ENCODE assay signal across 17 mouse cellular contexts in the genomic region with DNA sequence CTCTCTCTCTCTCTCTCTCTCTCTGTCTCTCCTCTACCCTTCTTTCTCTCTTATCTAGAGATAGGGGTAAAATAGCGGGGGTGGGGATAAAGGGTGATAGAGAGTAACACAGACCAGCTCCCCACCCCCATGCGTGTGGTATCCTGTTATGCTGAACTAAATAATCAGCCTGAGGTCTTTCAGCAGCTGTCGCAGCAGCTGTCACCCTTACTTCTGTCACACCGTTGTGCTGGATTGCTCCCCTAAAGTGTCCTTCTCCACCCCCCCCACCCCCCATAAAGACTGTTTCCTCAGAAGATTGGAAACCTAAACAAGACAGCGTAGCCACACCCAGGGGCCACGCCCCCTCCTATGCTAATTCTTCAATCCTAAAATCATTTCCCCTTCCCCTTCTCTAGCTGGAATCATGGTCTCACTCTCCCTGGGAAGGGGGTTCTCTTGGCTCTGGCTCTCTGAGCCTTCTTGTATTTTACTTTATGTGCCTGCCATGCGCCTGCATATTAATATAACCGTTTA. TPM values are rescaled to one million over a fixed set of nuclear protein-coding genes. Genes with fewer than 3 reads are reported as not detected.
"Had no signal": no experiment of that assay in that cellular context is flagged by ENCODE, and none has a peak within 500 bp of the region (broad histone marks: within the 10 kb centered on the region; RNA-seq: fewer than 3 reads in every experiment).

No protein-coding gene starts in this region.

- H3K27ac ChIP-seq: kidney, postnatal 0 days; limb, embryonic 15.5 days; liver, embryonic 12.5 days; macrophage; midbrain, embryonic 13.5 days; neural tube, embryonic 13.5 days had no signal

- H3K9ac ChIP-seq: limb, embryonic 15.5 days; liver, embryonic 12.5 days; lung, embryonic 14.5 days; midbrain, embryonic 13.5 days; neural tube, embryonic 13.5 days had no signal

- H3K4me3 ChIP-seq: limb, embryonic 15.5 days; liver, embryonic 12.5 days; midbrain, embryonic 13.5 days; neural tube, embryonic 13.5 days had no signal

- H3K4me1 ChIP-seq: midbrain, embryonic 13.5 days had no signal

- H3K9me3 ChIP-seq: limb, embryonic 15.5 days; liver, embryonic 12.5 days; midbrain, embryonic 13.5 days; neural tube, embryonic 13.5 days had no signal

- H3K36me3 ChIP-seq: limb, embryonic 15.5 days; liver, embryonic 12.5 days; midbrain, embryonic 13.5 days; neural tube, embryonic 13.5 days had no signal

- H3K4me2 ChIP-seq: limb, embryonic 15.5 days; liver, embryonic 12.5 days; lung, embryonic 14.5 days; midbrain, embryonic 13.5 days; neural tube, embryonic 13.5 days had no signal

- ATAC-seq: liver, embryonic 12.5 days; midbrain, embryonic 13.5 days had no signal

- DNase-seq: kidney, adult 11 months; kidney, adult 9 months; kidney, postnatal 36 days; layer of hippocampus, adult 9-11 months; lung, embryonic 14.5 days; lung, postnatal 10 days; retina, postnatal 1 day; right cerebral cortex, postnatal 4 days; spleen, adult 18-20 months; thymus, adult 2 months; thymus, postnatal 4 days had no signal

- H3K27me3 ChIP-seq: limb, embryonic 15.5 days; liver, embryonic 12.5 days; midbrain, embryonic 13.5 days; neural tube, embryonic 13.5 days had no signal

RNA-seq across cellular contexts. Expression of a gene that starts 33.8 kb away (rescaled TPM):
- polyA plus RNA-seq: macrophage had no signal
